Mouse (Mus musculus) embryo, embryonic 10.5 days (tissue): ENCODE data around the gene Gm10591.
"Not testable (repeated sequence)": the region's sequence is repeated elsewhere in the genome, so short reads cannot be mapped to it uniquely, and the experiment has no call there.

Experiments
- DNase-seq: peaks from one replicate; pipeline ENCODE4 v3.0.0-alpha.2; 2015; ENCODE audit warnings: low spot score

Gm10591 gene

DNA sequence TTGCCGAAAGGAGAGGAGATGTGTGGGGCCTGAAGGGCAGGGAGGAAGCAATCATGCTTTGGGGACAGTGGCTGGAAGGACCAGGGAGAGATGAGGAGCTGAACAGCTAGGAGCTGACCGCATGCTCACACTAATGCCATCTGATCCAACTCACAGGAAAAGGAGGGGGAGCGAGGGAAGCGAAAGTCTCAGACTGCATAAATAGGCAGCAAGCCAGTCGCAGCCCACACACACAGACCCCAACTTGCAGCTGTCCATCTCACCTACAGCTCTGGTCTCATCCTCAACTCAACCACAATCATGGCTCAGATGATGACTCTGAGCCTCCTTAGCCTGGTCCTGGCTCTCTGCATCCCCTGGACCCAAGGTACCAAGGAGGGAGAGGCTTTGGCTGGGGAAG lies at the start of gene Gm10591:
Gene Gm10591 (plus strand): TSS at position 301 of the 400 bp plus-strand sequence.
- DNase-seq, result not testable (repeated sequence)

- not testable (repeated sequence) for DNase-seq
Observed at GRCm38 (mm10) chr4:42629419-42629818, 17.4 kb downstream of the Gm10591 start, which contains the start of gene Gm2564. Gene Gm2564, plus strand, starts transcription at chr4:42629719.

DNA sequence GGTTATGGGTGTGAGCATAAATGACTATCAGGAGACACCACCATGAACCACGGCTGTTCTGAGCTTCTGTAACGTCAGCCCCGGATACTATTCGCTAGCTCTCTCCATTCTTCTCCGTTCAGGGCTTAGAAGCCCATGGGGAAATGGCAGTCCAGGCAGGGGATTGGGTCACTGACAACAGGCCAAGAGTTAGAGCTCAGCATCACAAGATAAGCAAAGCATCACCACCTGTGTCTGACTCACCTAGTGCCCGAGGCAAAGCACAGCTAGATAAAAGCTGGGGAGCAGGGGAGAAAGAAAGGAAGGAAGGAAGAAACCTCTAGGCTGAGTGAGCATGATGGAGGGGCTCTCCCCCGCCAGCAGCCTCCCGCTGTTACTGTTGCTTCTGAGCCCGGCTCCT lies 43.0 kb downstream of the Gm10591 start, which contains the start of gene Ccl27b:
Gene Ccl27b (plus strand): TSS at position 301 of the 400 bp plus-strand sequence.
- not testable (repeated sequence) for DNase-seq

DNA sequence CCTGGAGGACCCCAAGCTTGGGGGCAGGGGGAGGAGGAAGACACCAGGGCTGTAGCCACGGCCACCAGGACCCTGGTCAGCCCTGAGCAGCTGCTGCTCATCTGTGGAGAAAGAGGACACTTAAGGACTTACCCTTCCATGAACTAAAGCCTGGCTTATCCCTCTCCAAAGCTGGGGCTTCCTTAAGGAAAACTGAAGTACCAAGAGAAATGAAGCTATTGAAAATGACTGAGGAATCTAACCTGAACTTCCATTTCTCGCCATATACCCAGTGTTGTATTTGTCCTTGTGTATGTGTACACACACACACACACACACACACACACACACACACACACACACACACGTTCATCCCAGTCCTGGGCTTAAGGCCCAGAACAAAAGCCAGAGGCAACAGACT lies 49.8 kb downstream of the Gm10591 start, which contains the start of gene Il11ra2:
Gene Il11ra2 (minus strand): TSS at position 101 of the 400 bp plus-strand sequence.
- DNase-seq, result not testable (repeated sequence)
